Mouse (Mus musculus) midbrain, embryonic 14.5 days (tissue): ENCODE results near the gene Ciita. TPM values are rescaled to one million over a fixed set of nuclear protein-coding genes. Genes with fewer than 3 reads are reported as not detected.

Experiments used
- ATAC-seq: fragments of 200-750 bp; cut with Nextera tagmentation; 2 replicates; pipeline ENCODE4 v1.8.0; 2017; ENCODE audit warnings: moderate number of reproducible peaks, moderate library complexity; ENCODE audit not compliant: low FRiP score, low TSS enrichment
- DNase-seq: peaks from one replicate; pipeline ENCODE4 v3.0.0-alpha.2; 2015
- H3K27ac ChIP-seq: fragments of 300-500 bp; sonication (generic); replicated peaks from 2 replicates; pipeline ENCODE4 v1.5.1; 2014; ENCODE audit warnings: mild to moderate bottlenecking, low read depth, low read length, moderate library complexity
- H3K27me3 ChIP-seq: fragments of 300-500 bp; sonication (generic); 2 replicates; pipeline ENCODE4 v1.6.1; 2014; ENCODE audit warnings: low read length, control low read depth, mixed read lengths; ENCODE audit not compliant: control insufficient read depth, insufficient read depth
- H3K36me3 ChIP-seq: fragments of 300-500 bp; sonication (generic); 2 replicates; pipeline ENCODE4 v1.6.1; 2014; ENCODE audit warnings: low read length, control low read depth; ENCODE audit not compliant: control insufficient read depth, insufficient read depth
- H3K4me1 ChIP-seq: fragments of 300-500 bp; sonication (generic); 2 replicates; pipeline ENCODE4 v1.6.1; 2014; ENCODE audit warnings: mild to moderate bottlenecking, antibody characterized with exemption, low read length, control low read depth; ENCODE audit not compliant: control insufficient read depth, insufficient read depth
- H3K4me2 ChIP-seq: fragments of 300-500 bp; sonication (generic); 2 replicates; pipeline ENCODE4 v1.6.1; 2014; ENCODE audit warnings: mild to moderate bottlenecking, low read length, moderate library complexity
- H3K4me3 ChIP-seq: fragments of 300-500 bp; sonication (generic); replicated peaks from 2 replicates; pipeline ENCODE4 v1.5.1; 2014; ENCODE audit warnings: low read depth, low read length
- H3K9ac ChIP-seq: fragments of 300-500 bp; sonication (generic); replicated peaks from 2 replicates; pipeline ENCODE4 v1.6.1; 2014; ENCODE audit warnings: mild to moderate bottlenecking, low read length, moderate library complexity
- H3K9me3 ChIP-seq: fragments of 300-500 bp; sonication (generic); 2 replicates; pipeline ENCODE4 v1.6.1; 2016; ENCODE audit warnings: low read length, control low read depth, mixed read lengths; ENCODE audit not compliant: control insufficient read depth
- WGBS: fragments of 180-500 bp; shearing (Covaris S2); extraction: QIAGEN DNeasy Blood & Tissue Kit; methylation state at CpG from one replicate; pipeline ENCODE4 v1.1.7; 2014; 5-methylcytosine and 5-hydroxymethylcytosine counted together
- polyA plus RNA-seq: library from polyadenylated mRNA; unstranded; fragments of >200 nt; fragmentation: Nextera tagmentation; extraction: Ambion mirVana; gene quantifications from 2 replicates; pipeline ENCODE4 v1.2.1, GENCODE M21; 2014

Gene Ciita
- polyA plus RNA-seq, 1 experiment from 2014 or later = 0.57 TPM

GRCm38 (mm10) chr16:10565278-10565885, 85.5 kb downstream of the Ciita start:
- no peak overlapping the region for H3K4me2 ChIP-seq
- DNase-seq (peak; percentile 82), ATAC-seq (peak; percentile 69; the same call in 1 of the 2 replicates)
- no peaks in the 10 kb centered on the region for H3K9me3 ChIP-seq
- 37% methylated on average over 4 of the region's 4 CpGs for WGBS
- H3K36me3 ChIP-seq = peaks cover 58% of the 10 kb centered on the region
- no peaks in the 10 kb centered on the region for H3K27me3 ChIP-seq
- no peak overlapping the region for H3K27ac ChIP-seq
- H3K9ac ChIP-seq = no peak overlapping the region
- H3K4me1 ChIP-seq = no peaks in the 10 kb centered on the region
- H3K4me3 ChIP-seq = no peak overlapping the region

GRCm38 (mm10) chr16:10567153-10567552, 87.3 kb downstream of the Ciita start:
- Histone ChIP-seq H3K27me3 (no peaks in the 10 kb centered on the region), H3K9me3 (no peaks in the 10 kb centered on the region), H3K4me2 (no peak overlapping the region), H3K4me1 (no peaks in the 10 kb centered on the region), H3K27ac (no peak overlapping the region), H3K4me3 (no peak overlapping the region), H3K9ac (no peak overlapping the region), H3K36me3 (peaks cover 58% of the 10 kb centered on the region)
- 93% methylated on average over 4 of the region's 4 CpGs for WGBS
- DNase-seq = no peak
- no peak for ATAC-seq

- no peaks in the 10 kb centered on the region for H3K4me1 ChIP-seq
- no peaks in the 10 kb centered on the region for H3K9me3 ChIP-seq
- DNase-seq (no peak), ATAC-seq (no peak)
- H3K4me3 ChIP-seq = no peak overlapping the region
- no peaks in the 10 kb centered on the region for H3K27me3 ChIP-seq
- H3K36me3 ChIP-seq = peaks cover 74% of the 10 kb centered on the region
- no peak overlapping the region for H3K27ac ChIP-seq
- no peak overlapping the region for H3K4me2 ChIP-seq
- no peak overlapping the region for H3K9ac ChIP-seq
- WGBS = 93% methylated on average over 5 of the region's 5 CpGs
These were observed 90.0 kb downstream of the Ciita start for GRCm38 (mm10) chr16:10569809-10570395.

- Histone ChIP-seq H3K4me2 (no peak overlapping the region), H3K4me3 (no peak overlapping the region), H3K27ac (no peak overlapping the region), H3K9ac (no peak overlapping the region), H3K4me1 (no peaks in the 10 kb centered on the region), H3K9me3 (no peaks in the 10 kb centered on the region), H3K27me3 (no peaks in the 10 kb centered on the region), H3K36me3 (peaks cover 78% of the 10 kb centered on the region)
- no peak for DNase-seq
- WGBS = 71% methylated on average over 1 of the region's 1 CpGs
- ATAC-seq = no peak
These were observed 90.8 kb downstream of the Ciita start for GRCm38 (mm10) chr16:10570708-10571107.

- H3K4me3 ChIP-seq = no peak overlapping the region
- no peaks in the 10 kb centered on the region for H3K4me1 ChIP-seq
- H3K4me2 ChIP-seq = no peak overlapping the region
- H3K36me3 ChIP-seq = peaks cover 84% of the 10 kb centered on the region
- no peak overlapping the region for H3K27ac ChIP-seq
- ATAC-seq = no peak
- no peaks in the 10 kb centered on the region for H3K9me3 ChIP-seq
- no peaks in the 10 kb centered on the region for H3K27me3 ChIP-seq
- no peak overlapping the region for H3K9ac ChIP-seq
- peak; percentile 44 for DNase-seq
- WGBS = 69% methylated on average over 2 of the region's 2 CpGs
These were observed 92.0 kb downstream of the Ciita start for GRCm38 (mm10) chr16:10571820-10572219.

- Histone ChIP-seq H3K27me3 (no peaks in the 10 kb centered on the region), H3K9ac (no peak overlapping the region), H3K36me3 (peaks cover 87% of the 10 kb centered on the region), H3K9me3 (no peaks in the 10 kb centered on the region), H3K4me1 (no peaks in the 10 kb centered on the region), H3K27ac (no peak overlapping the region), H3K4me2 (no peak overlapping the region), H3K4me3 (no peak overlapping the region)
- WGBS = 71% methylated on average over 2 of the region's 2 CpGs
- DNase-seq (no peak), ATAC-seq (no peak)
These were observed 95.1 kb downstream of the Ciita start for GRCm38 (mm10) chr16:10574936-10575335.

- DNase-seq = no peak
- Histone ChIP-seq H3K4me3 (no peak overlapping the region), H3K27me3 (no peaks in the 10 kb centered on the region), H3K36me3 (peaks cover 95% of the 10 kb centered on the region), H3K9ac (no peak overlapping the region), H3K9me3 (no peaks in the 10 kb centered on the region), H3K4me2 (no peak overlapping the region), H3K4me1 (no peaks in the 10 kb centered on the region), H3K27ac (no peak overlapping the region)
- no peak for ATAC-seq
- WGBS = 88% methylated on average over 4 of the region's 4 CpGs
These were observed 96.1 kb downstream of the Ciita start for GRCm38 (mm10) chr16:10575915-10576314.

GRCm38 (mm10) chr16:10577548-10577947, 97.7 kb downstream of the Ciita start:
- no peaks in the 10 kb centered on the region for H3K9me3 ChIP-seq
- no peak overlapping the region for H3K27ac ChIP-seq
- no peaks in the 10 kb centered on the region for H3K27me3 ChIP-seq
- DNase-seq (no peak), ATAC-seq (no peak)
- 84% methylated on average over 5 of the region's 5 CpGs for WGBS
- H3K4me1 ChIP-seq = no peaks in the 10 kb centered on the region
- H3K4me3 ChIP-seq = no peak overlapping the region
- no peak overlapping the region for H3K9ac ChIP-seq
- no peak overlapping the region for H3K4me2 ChIP-seq
- H3K36me3 ChIP-seq = peaks cover 91% of the 10 kb centered on the region
